Mouse (Mus musculus) left cerebral cortex, adult 18-20 months (tissue): ENCODE measurements at regions not wholly inside any gene's neighbourhood (a gene's known extent, or its start where the extent isn't known, plus 50 kb on each side); places are given as distances from the start of the nearest gene placed in this dataset.
"Not testable (repeated sequence)": the region's sequence is repeated elsewhere in the genome, so short reads cannot be mapped to it uniquely, and the experiment has no call there.

ENCODE experiments used
- DNase-seq, 2 experiments: peaks; one replicate each; pipeline ENCODE4 v3.0.0; 2021 to 2022; ENCODE audit warnings: low spot score in 2 of 2, mixed read lengths in 1 of 2

GRCm38 (mm10) chr7:87096500-87096899 is 100.6 kb downstream of the Vmn2r79 start:
- no peak for DNase-seq

GRCm38 (mm10) chr7:87099611-87100010 is 103.7 kb downstream of the Vmn2r79 start:
- not testable (repeated sequence) for DNase-seq

- DNase-seq: not testable (repeated sequence)
Observed at GRCm38 (mm10) chr7:87100377-87100776, 104.5 kb downstream of the Vmn2r79 start.

- DNase-seq: not testable (repeated sequence)
Observed at GRCm38 (mm10) chr7:87101281-87101680, 105.4 kb downstream of the Vmn2r79 start.

GRCm38 (mm10) chr7:87110312-87110984 is 114.5 kb downstream of the Vmn2r79 start:
- peak in 1 of 2 experiments; percentile 9 for DNase-seq

GRCm38 (mm10) chr7:87110985-87111372 is 115.1 kb downstream of the Vmn2r79 start:
- peak in 1 of 2 experiments; percentile 1 for DNase-seq

- DNase-seq: peak; percentile 42 to 59
Observed at GRCm38 (mm10) chr7:87113654-87114053, 117.7 kb downstream of the Vmn2r79 start.

- no peak for DNase-seq
Observed at GRCm38 (mm10) chr7:87122516-87122915, 123.4 kb upstream of the Nox4 start.

- DNase-seq: no peak
Observed at GRCm38 (mm10) chr7:87145896-87146295, 100.0 kb upstream of the Nox4 start.

- no peak for DNase-seq
Observed at GRCm38 (mm10) chr7:87147703-87148102, 98.2 kb upstream of the Nox4 start.

GRCm38 (mm10) chr7:87148681-87149080 is 97.2 kb upstream of the Nox4 start:
- no peak for DNase-seq

GRCm38 (mm10) chr7:87150991-87151390 is 94.9 kb upstream of the Nox4 start:
- no peak for DNase-seq

- no peak for DNase-seq
Observed at GRCm38 (mm10) chr7:87186443-87187153, 59.3 kb upstream of the Nox4 start.

- DNase-seq: no peak
Observed at GRCm38 (mm10) chr7:87195647-87196046, 50.2 kb upstream of the Nox4 start.
